Mouse (Mus musculus) neural tube, embryonic 12.5 days (tissue): ENCODE results near the gene Rcl1. TPM values are rescaled to one million over a fixed set of nuclear protein-coding genes. Genes with fewer than 3 reads are reported as not detected.

ENCODE experiments used
- ATAC-seq: fragments of 200-750 bp; cut with Nextera tagmentation; 2 replicates; pipeline ENCODE4 v1.8.0; 2017; ENCODE audit warnings: low read depth, mild to moderate bottlenecking, moderate TSS enrichment, moderate library complexity; ENCODE audit not compliant: low FRiP score
- H3K27ac ChIP-seq: fragments of 300-500 bp; sonication (generic); 2 replicates; pipeline ENCODE4 v1.5.1; 2016
- H3K27me3 ChIP-seq: fragments of 300-500 bp; sonication (generic); replicated peaks from 2 replicates; pipeline ENCODE4 v1.6.1; 2016; ENCODE audit warnings: mild to moderate bottlenecking
- H3K36me3 ChIP-seq: fragments of 300-500 bp; sonication (generic); 2 replicates; pipeline ENCODE4 v1.6.1; 2016; ENCODE audit warnings: mild to moderate bottlenecking
- H3K4me1 ChIP-seq: fragments of 300-500 bp; sonication (generic); 2 replicates; pipeline ENCODE4 v1.6.1; 2016
- H3K4me2 ChIP-seq: fragments of 300-500 bp; sonication (generic); replicated peaks from 2 replicates; pipeline ENCODE4 v1.6.1; 2016; ENCODE audit warnings: mild to moderate bottlenecking
- H3K4me3 ChIP-seq: fragments of 300-500 bp; sonication (generic); 2 replicates; pipeline ENCODE4 v1.5.1; 2016
- H3K9ac ChIP-seq: fragments of 300-500 bp; sonication (generic); 2 replicates; pipeline ENCODE4 v1.6.1; 2016; ENCODE audit warnings: mild to moderate bottlenecking
- H3K9me3 ChIP-seq: fragments of 300-500 bp; sonication (generic); 2 replicates; pipeline ENCODE4 v1.6.1; 2016; ENCODE audit warnings: mild to moderate bottlenecking
- WGBS: fragments of 180-500 bp; shearing (Covaris S2); methylation state at CpG from one replicate; pipeline ENCODE4 v1.1.7; 2016; 5-methylcytosine and 5-hydroxymethylcytosine counted together
- polyA plus RNA-seq: library from polyadenylated mRNA; unstranded; fragments of >200 nt; fragmentation: Nextera tagmentation; extraction: Ambion mirVana; gene quantifications from 2 replicates; pipeline ENCODE4 v1.2.1, GENCODE M21; 2016

Gene Rcl1
- polyA plus RNA-seq, 1 experiment from 2014 or later = 38.4 TPM

GRCm38 (mm10) chr19:29139699-29140456 lies 38.7 kb downstream of the Rcl1 start:
- H3K4me2 ChIP-seq = no peak overlapping the region
- H3K9ac ChIP-seq = no peak overlapping the region
- H3K4me3 ChIP-seq = no peak overlapping the region
- no peaks in the 10 kb centered on the region for H3K4me1 ChIP-seq
- ATAC-seq = no peak
- peaks cover 14% of the 10 kb centered on the region for H3K36me3 ChIP-seq
- no peak overlapping the region for H3K27ac ChIP-seq
- H3K9me3 ChIP-seq = no peaks in the 10 kb centered on the region
- no peaks in the 10 kb centered on the region for H3K27me3 ChIP-seq
- WGBS = 86% methylated on average over 10 of the region's 10 CpGs

GRCm38 (mm10) chr19:29140933-29141332 lies 39.8 kb downstream of the Rcl1 start:
- Histone ChIP-seq H3K27ac (no peak overlapping the region), H3K4me3 (no peak overlapping the region), H3K27me3 (no peaks in the 10 kb centered on the region), H3K4me2 (no peak overlapping the region), H3K9me3 (no peaks in the 10 kb centered on the region), H3K36me3 (peaks cover 13% of the 10 kb centered on the region), H3K4me1 (no peaks in the 10 kb centered on the region), H3K9ac (no peak overlapping the region)
- WGBS = 92% methylated on average over 16 of the region's 16 CpGs
- no peak for ATAC-seq

GRCm38 (mm10) chr19:29142307-29142706 lies 41.1 kb downstream of the Rcl1 start:
- no peak for ATAC-seq
- Histone ChIP-seq H3K27ac (no peak overlapping the region), H3K4me1 (no peaks in the 10 kb centered on the region), H3K27me3 (no peaks in the 10 kb centered on the region), H3K36me3 (peaks cover 10% of the 10 kb centered on the region), H3K9ac (no peak overlapping the region), H3K9me3 (no peaks in the 10 kb centered on the region), H3K4me3 (no peak overlapping the region), H3K4me2 (no peak overlapping the region)
- 88% methylated on average over 6 of the region's 6 CpGs for WGBS

GRCm38 (mm10) chr19:29145421-29145820 lies 44.2 kb downstream of the Rcl1 start:
- no peak overlapping the region for H3K9ac ChIP-seq
- no peak for ATAC-seq
- no peak overlapping the region for H3K4me2 ChIP-seq
- H3K4me1 ChIP-seq = peaks cover 3% of the 10 kb centered on the region; the same call in 1 of the 2 replicates
- WGBS = 96% methylated on average over 6 of the region's 6 CpGs
- H3K9me3 ChIP-seq = no peaks in the 10 kb centered on the region
- no peak overlapping the region for H3K27ac ChIP-seq
- no peak overlapping the region for H3K4me3 ChIP-seq
- H3K27me3 ChIP-seq = no peaks in the 10 kb centered on the region
- H3K36me3 ChIP-seq = peaks cover 10% of the 10 kb centered on the region

- ATAC-seq = no peak
- no peak overlapping the region for H3K27ac ChIP-seq
- no peaks in the 10 kb centered on the region for H3K27me3 ChIP-seq
- H3K9me3 ChIP-seq = no peaks in the 10 kb centered on the region
- peaks cover 10% of the 10 kb centered on the region for H3K36me3 ChIP-seq
- WGBS = 87% methylated on average over 9 of the region's 9 CpGs
- no peak overlapping the region for H3K4me2 ChIP-seq
- H3K4me1 ChIP-seq = peaks cover 3% of the 10 kb centered on the region; the same call in 1 of the 2 replicates
- H3K4me3 ChIP-seq = no peak overlapping the region
- H3K9ac ChIP-seq = no peak overlapping the region
These were observed 45.6 kb downstream of the Rcl1 start for GRCm38 (mm10) chr19:29146820-29147219.

GRCm38 (mm10) chr19:29149583-29149982 lies 48.4 kb downstream of the Rcl1 start:
- Histone ChIP-seq H3K4me3 (no peak overlapping the region), H3K4me1 (peaks cover 3% of the 10 kb centered on the region; the same call in 1 of the 2 replicates), H3K9me3 (no peaks in the 10 kb centered on the region), H3K9ac (no peak overlapping the region), H3K27ac (no peak overlapping the region), H3K36me3 (no peaks in the 10 kb centered on the region), H3K4me2 (no peak overlapping the region), H3K27me3 (no peaks in the 10 kb centered on the region)
- ATAC-seq = no peak
- whole genome bisulfite sequencing = 54% methylated on average over 6 of the region's 6 CpGs

- H3K9ac ChIP-seq = no peak overlapping the region
- ATAC-seq = no peak
- H3K4me3 ChIP-seq = no peak overlapping the region
- H3K27me3 ChIP-seq = no peaks in the 10 kb centered on the region
- H3K4me1 ChIP-seq = peaks cover 3% of the 10 kb centered on the region; the same call in 1 of the 2 replicates
- H3K4me2 ChIP-seq = no peak overlapping the region
- H3K36me3 ChIP-seq = no peaks in the 10 kb centered on the region
- H3K9me3 ChIP-seq = no peaks in the 10 kb centered on the region
- no peak overlapping the region for H3K27ac ChIP-seq
- WGBS = 27% methylated on average over 6 of the region's 6 CpGs
These were observed 48.9 kb downstream of the Rcl1 start for GRCm38 (mm10) chr19:29150038-29150437.

- WGBS = 88% methylated on average over 2 of the region's 2 CpGs
- no peak for ATAC-seq
- Histone ChIP-seq H3K36me3 (no peaks in the 10 kb centered on the region), H3K27me3 (no peaks in the 10 kb centered on the region), H3K27ac (no peak overlapping the region), H3K9ac (no peak overlapping the region), H3K9me3 (no peaks in the 10 kb centered on the region), H3K4me1 (peaks cover 3% of the 10 kb centered on the region; the same call in 1 of the 2 replicates), H3K4me3 (no peak overlapping the region), H3K4me2 (no peak overlapping the region)
These were observed 50.3 kb downstream of the Rcl1 start for GRCm38 (mm10) chr19:29151443-29151842.

- Histone ChIP-seq H3K36me3 (no peaks in the 10 kb centered on the region), H3K4me3 (no peak overlapping the region), H3K27me3 (no peaks in the 10 kb centered on the region), H3K4me1 (no peaks in the 10 kb centered on the region), H3K9ac (no peak overlapping the region), H3K27ac (no peak overlapping the region), H3K4me2 (no peak overlapping the region), H3K9me3 (no peaks in the 10 kb centered on the region)
- ATAC-seq = no peak
- WGBS = 59% methylated on average over 3 of the region's 3 CpGs
These were observed 54.4 kb downstream of the Rcl1 start for GRCm38 (mm10) chr19:29155552-29155951.

- no peak overlapping the region for H3K4me2 ChIP-seq
- H3K36me3 ChIP-seq = no peaks in the 10 kb centered on the region
- ATAC-seq = no peak
- no peaks in the 10 kb centered on the region for H3K27me3 ChIP-seq
- H3K9me3 ChIP-seq = no peaks in the 10 kb centered on the region
- no peaks in the 10 kb centered on the region for H3K4me1 ChIP-seq
- H3K4me3 ChIP-seq = no peak overlapping the region
- H3K9ac ChIP-seq = no peak overlapping the region
- no peak overlapping the region for H3K27ac ChIP-seq
- WGBS = 60% methylated on average over 3 of the region's 3 CpGs
These were observed 55.2 kb downstream of the Rcl1 start for GRCm38 (mm10) chr19:29156417-29156816.

- Histone ChIP-seq H3K4me3 (no peak overlapping the region), H3K4me2 (no peak overlapping the region), H3K9me3 (no peaks in the 10 kb centered on the region), H3K36me3 (no peaks in the 10 kb centered on the region), H3K9ac (no peak overlapping the region), H3K27ac (no peak overlapping the region), H3K27me3 (no peaks in the 10 kb centered on the region), H3K4me1 (no peaks in the 10 kb centered on the region)
- 93% methylated on average over 5 of the region's 5 CpGs for WGBS
- no peak for ATAC-seq
These were observed 56.7 kb downstream of the Rcl1 start for GRCm38 (mm10) chr19:29157678-29158466.

- 87% methylated on average over 3 of the region's 3 CpGs for WGBS
These were observed 57.3 kb downstream of the Rcl1 start for GRCm38 (mm10) chr19:29158486-29158885.

More at GRCm38 (mm10) chr19:29158486-29158885, 57.3 kb downstream of the Rcl1 start:
- Histone ChIP-seq H3K4me3 (no peak overlapping the region), H3K27ac (no peak overlapping the region), H3K4me1 (no peaks in the 10 kb centered on the region), H3K36me3 (no peaks in the 10 kb centered on the region), H3K9ac (no peak overlapping the region), H3K27me3 (no peaks in the 10 kb centered on the region), H3K9me3 (no peaks in the 10 kb centered on the region), H3K4me2 (no peak overlapping the region)
- ATAC-seq = no peak
